Mouse (Mus musculus) adrenal gland (tissue): ENCODE results near the gene Cdh13.

Experiments
- intact Hi-C: fragments of 180-260 bp; cut with DNase I; formaldehyde crosslinking; loops from one replicate; pipeline ENCODE4 v1.15.1; 2025

The Cdh13 gene

DNA sequence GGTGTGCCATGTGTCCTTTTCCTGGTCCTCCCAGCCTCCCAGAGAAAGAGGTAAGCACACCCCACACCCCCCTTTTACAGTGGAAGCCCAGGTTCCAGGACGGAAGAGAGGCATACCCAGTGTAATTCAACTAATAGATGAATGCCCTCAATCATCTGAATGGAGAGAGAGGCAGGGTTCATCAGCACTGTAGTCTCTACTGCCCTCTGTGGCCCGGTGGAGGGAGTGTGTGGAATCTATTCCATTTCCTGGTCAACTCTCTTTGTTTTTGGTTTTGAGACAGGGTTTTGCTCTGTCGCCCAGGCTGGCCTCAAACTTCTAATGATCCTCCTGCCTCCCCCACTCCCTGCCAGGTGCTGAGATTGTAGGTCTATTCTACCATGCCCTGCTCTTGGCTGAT lies 159.8 kb downstream of the Cdh13 start:
- intact Hi-C loops = loop anchor here (5.0 kb wide), 1 partner anchor 511 kb away; no protein-coding TSS in a partner anchor

DNA sequence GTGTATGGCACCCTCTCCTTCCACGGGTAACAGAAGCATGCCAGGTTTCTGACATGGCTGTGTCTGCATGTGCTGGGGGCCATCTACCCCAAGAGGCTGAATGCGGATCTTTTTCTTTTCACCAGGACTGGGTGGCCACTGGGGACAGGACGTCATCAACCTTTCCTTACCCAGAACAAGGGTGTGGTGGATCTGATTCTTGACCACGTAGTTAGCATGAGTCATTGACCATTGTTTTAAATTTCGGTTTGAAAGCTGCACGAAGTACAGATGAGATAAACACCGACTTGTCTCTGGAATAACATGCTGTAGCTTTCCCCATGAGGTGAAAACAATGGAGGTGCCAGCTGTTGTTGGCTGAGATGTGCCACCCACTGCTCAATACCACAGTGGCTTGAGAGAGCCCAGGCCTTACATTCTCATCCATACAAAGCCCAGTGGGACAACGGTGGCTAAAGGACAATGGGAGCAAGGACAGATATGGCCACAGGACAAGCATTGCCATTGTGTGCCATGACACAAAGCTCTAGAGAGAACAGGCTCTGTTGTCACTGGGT lies 161.2 kb downstream of the Cdh13 start:
- intact Hi-C loops = loop anchor here (5.0 kb wide), 1 partner anchor 512 kb away; no protein-coding TSS in a partner anchor

DNA sequence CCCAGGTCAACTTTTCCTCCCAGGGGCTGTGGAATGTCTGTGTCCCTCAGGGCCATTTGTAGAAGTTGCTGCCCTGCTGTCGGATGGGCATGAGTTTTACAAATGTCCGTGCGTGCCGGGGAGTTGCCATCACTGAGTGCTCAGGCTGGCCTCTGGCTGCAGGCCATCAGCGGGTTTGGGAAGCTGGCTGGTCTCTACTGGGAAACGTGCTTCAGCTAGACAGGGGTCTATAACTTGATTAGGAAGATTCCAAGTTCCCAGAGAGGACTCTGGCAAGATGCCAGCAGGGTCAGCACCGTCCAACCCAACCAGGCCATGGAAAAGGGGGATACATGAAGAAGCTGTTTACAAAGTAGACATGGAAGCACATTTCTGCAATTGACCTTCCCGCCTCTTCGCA lies 163.0 kb downstream of the Cdh13 start:
- intact Hi-C loops = no loop called here

DNA sequence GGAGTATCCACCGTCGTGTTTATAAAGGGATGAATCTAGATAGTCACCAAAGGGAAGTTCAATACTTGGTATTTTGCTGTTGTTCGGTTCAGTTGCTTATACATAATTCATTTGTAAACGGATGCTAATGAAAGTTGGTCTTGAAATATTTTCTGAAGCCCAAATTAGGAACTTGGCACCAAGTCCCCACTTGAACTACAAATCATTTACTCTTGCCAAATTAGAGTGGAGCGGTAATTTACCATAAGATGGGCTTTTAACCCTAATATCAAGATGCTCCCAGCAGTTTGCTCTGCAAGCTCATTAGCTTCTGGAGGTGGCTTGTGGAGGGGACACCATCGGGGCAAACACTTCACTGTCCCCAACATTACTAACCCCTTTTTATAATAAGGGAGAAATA lies 164.5 kb downstream of the Cdh13 start:
- intact Hi-C loops = no loop called here

DNA sequence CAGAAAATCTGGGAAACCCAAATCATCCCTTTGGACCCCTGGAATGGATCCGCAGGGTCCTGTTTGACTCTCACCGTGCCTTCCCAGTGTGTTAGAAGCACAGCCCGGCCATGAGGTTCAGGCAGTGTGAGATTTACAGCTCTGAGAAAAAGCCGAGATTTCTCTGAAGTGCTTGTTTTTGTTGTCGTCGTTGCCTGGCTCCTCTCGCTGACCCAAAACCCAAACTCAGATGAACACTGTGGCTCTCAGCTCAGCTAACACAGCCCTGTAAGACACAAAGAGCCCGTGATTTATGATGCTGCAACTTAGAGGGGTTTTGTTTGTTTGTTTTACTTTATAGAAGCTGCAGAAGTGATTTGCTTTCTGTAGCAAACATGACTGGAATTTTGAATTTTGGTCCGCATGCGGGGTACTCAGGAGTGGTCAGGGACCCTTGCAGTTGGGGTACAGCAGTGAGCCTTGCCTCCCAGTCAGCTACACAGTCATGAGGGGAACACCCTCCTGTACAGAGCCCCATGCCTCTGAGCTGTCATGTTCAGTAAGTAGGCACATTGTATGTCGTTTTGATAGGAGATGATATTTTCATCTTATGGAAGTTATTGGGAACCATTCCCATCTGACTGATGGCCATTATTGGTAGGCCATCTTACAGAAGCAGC lies 169.0 kb downstream of the Cdh13 start:
- intact Hi-C loops = no loop called here

DNA sequence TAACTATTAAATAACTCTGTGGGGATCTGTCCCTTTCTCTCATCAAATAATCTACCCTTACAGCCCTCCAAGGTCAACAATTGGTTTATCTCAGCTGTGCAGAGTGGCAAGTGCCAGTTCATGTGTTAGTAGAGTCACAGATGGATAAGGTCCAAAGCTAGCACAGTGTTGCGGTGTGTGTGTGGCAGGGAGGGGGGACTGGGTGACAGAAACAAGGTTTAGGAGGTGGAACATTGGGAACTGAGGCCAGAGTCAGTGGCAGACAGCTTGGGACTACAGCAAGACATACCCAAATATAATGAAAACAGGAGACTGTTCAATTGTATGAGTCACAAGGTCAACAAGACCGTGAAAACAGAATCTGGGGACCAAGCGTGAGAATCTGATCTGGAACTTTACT lies 171.7 kb downstream of the Cdh13 start:
- intact Hi-C loops = no loop called here

DNA sequence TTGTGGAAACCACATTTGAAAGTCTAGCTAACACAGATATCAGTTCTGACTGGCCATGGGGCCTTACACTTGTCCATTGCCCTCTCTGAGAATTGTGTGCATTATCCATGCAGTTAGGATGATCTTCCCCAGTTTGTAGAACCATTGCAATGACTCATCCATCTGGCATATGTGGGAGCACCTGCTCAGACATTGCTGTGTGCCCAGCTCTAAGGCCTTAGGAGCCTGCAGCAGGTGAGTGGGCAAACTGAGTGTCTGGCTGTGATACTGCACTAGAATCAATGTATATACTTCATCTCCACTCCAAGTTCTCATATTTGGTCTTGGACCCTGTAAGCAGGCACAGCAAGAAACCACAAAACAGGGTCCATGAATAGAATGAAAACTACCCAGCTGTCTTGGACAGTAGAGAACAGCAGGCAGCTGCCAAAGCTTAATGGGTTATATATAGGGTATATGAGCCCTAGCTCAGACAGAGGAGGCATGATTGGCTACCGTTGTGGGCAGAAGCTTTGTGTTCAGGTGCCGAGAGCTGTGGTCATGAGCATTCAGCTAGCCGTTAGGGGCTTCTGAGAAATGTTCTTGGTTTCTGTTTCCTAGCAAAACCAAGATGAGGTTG lies 181.9 kb downstream of the Cdh13 start:
- intact Hi-C loops = no loop called here

DNA sequence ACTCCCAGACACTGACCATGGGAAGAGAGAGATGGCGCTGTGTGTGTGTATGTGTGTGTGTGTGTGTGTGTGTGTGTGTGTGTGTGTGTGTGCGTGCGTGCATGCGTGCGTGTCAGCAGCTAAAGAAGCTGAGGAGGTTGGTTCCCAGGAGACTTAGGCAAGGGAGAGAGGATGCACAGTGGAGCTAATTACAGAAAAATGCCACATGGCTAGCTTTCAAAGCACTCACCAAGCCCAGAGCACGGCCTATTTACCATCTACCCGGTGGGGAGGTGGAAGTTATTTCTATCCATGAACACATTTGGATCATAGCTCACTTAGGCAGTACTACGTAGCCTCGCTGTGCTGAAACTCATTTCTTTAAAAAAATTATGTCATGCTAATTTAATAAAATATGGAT lies 194.1 kb downstream of the Cdh13 start:
- intact Hi-C loops = no loop called here

DNA sequence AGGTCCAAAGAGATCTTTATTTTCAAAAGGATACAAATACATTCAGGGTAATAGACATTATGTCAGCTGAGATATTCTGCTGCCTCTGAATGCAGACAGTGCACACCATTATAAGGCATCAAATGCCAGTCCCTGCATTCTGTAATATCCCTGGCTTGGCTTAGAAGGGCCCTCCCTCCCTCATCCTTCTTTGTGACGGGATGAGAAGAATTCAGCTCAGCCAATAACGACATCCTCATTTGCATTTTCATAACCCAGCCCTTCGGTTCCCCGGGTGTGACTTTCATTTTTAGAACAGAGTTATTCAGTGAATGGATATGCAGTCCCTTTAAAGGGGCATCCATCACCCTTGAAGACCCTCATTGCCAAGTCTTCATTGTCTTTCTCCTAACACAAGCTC lies 205.2 kb downstream of the Cdh13 start:
- intact Hi-C loops = no loop called here

DNA sequence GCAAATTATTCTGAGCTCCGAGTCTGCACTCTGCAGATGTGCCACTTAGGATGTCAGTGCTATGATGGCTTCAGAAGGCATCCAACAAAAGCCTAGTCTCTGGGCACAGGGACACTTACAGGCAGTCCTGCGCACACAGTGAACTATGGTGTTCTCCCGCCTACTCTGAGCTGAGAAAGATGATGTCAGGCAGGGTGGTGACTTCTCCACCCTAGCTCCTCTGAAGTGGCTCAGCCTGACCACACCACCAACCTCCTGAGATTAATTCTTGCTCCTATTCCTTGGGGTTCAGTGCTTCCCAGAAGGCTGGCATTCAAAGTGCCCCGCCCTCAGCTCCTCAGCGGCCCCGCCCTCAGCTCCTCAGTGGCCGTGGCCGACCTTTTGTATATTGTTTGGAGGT lies 219.0 kb downstream of the Cdh13 start:
- intact Hi-C loops = no loop called here

DNA sequence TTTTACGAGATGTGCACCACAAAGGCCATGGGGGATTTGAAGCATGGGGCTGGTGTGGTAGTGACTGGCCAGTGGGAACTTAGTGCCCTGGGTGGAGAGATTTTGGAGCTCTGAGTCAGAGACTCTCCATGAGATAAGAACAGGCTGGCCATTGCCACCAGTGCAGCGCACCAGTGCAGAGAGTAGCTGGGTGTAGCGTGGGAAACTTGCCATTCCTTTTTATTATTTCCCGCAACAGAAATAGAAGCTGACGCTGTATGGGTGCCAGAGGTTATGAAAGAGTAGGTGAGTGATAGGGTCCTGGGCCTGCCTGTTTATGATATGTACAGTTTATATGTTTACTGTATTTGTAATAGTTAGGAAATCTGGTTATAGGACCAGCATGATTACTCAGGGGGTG lies 225.9 kb downstream of the Cdh13 start:
- intact Hi-C loops = no loop called here

DNA sequence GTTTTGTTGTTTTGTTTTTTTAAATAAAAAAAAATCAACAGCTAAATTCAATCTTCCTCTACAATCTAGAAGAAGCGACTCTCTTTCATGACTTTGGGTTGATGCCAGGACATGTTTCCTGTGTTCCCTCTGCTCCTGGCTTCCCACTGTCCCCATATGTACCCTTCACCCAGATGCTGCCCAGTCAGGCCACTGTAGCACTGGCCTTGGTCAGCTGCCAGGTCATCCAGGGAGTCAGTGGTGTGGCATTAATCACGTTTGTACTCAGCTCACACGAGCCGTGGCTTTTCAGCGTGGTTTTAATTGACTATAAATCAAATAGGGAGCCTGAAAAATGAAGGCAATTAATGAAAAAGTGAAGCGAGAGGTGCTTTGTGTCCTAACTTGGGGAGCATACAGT lies 229.7 kb downstream of the Cdh13 start:
- intact Hi-C loops = no loop called here

DNA sequence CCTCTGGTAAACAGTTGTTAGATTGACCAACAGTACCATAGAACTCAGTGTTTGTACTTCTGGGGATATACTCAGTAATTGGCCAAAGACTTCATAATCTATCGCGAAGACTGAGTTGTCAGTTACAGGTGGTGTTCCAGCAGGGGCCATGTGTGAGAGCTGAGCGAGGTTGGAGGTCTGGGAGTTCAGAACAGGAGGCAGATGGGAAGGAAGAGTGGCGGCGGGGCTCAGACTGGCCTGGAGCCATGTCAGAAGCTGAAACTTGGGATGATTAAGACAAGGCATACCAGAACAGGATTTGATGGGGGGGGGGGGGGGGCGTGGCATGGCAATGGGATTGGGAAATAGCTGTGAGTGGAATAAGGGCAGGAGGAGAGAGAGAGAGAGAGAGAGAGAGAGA lies 232.1 kb downstream of the Cdh13 start:
- intact Hi-C loops = no loop called here

DNA sequence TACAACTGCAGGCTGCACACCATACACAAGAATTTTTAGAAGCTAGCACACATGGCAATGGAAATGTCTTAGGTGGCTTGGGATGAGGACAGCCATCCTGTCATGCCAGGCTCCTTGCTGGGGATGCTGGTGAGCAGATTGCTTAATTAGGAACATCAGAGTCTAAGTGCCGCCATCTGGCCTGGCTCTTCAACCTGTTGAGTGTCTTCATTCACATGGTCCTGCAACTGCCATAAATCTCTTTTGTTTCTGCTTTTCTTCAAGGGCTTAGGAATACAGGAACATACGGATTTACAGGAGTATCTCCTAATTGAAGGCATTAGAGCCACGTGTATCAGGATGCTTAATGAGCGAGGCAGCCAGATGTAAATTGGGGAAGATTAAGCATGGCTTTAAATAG lies 233.5 kb downstream of the Cdh13 start:
- intact Hi-C loops = no loop called here

DNA sequence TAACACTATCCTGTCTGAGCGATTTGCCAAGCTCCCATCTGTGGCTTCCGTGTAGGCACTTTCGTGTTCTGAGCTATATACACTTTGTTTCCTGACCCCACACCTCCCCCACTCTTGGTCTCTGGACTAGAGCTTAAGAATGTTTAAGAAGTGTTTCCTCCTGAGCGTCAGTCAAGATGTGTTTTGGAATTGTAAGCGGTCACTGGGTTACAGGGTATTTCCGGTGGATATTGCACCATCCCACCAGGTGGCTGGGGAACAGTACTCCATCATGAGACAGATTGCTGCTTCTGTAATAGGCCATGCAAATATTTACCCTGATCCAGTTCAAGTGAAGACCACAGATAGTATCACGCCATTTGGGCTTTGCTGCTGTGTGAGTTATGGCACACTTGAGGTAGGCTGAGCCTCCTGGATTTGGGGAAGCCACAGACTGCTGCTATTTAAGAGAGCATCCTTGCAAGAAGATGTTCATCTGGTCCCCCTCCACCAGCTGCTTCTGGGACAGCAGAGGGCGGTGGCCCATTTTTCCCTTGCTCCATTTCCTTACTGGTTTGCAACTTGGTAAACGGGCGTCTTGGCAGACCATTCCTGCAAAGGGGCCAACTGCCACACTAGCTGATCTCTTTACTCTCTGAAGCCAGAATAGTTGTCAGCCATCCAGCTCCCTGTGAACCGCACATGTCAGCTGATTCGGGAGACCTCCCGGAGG lies 234.7 kb downstream of the Cdh13 start:
- intact Hi-C loops = no loop called here

DNA sequence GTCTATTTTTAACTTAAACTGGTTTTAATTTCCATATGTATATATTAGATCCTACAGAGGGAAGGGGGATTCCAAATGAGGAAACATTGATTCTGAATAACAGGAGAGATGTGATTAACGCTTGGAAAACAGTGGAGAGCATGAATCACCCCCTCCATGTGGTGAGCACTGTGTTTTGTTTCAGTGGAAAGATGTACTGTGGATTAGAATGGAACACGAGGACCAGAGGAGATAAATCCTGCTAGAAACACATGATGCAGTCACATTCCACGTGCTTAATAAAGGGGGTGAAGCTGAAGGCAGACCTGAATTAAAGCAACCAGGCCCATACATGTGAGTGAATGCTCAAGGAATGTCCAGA lies 235.2 kb downstream of the Cdh13 start:
- intact Hi-C loops = no loop called here

DNA sequence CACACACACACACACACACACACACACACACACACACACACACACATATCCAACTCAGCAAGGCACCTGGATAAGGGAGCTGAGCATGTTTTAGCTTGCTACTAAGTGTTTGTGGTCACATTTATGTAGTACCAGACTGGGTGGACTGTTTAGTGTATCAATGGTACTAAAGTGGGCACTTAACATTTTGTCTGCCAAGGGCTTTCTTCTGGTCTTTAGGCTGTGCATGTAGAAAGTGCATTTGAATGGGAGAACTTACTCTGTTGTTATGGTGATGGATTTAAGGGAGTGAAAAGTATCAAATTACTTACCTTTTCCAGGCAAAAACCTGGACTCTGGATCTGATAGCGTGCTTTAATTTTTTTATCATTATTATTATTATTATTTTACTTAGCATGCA lies 240.4 kb downstream of the Cdh13 start:
- intact Hi-C loops = no loop called here

DNA sequence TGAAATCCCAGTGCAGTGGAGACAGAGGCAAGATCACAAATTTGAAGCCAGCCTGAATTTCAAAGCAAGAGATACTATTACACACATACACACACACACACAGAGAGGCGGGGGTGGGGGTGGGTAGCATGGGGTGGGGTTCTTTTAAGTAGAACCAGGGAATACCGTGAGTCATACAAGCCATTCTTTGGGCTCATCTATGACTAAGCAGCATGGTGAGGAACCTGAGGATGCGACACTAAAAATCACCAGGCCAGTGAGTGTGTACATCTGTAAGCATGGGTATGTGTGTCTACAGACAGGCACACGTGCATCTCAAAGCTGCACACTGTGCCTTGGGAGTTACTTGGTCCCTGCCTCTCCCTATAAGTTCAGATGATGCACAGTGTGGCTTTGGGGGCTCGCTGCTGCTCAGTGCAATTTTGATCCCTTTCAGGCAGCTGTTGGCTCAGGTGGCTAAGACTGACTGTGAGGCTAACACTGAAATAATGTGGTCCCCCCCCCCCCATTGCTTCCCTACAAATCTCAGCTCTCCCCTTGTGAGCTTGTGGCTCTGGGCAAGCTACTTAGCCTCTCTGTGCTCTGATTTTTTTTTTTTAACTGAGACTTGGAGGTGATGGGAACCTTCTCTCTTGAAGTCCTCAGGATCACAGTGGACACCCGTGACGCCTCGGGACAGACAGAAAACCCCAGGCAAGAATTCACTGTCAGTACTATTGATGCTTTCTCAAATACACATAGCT lies 255.5 kb downstream of the Cdh13 start:
- intact Hi-C loops = no loop called here

DNA sequence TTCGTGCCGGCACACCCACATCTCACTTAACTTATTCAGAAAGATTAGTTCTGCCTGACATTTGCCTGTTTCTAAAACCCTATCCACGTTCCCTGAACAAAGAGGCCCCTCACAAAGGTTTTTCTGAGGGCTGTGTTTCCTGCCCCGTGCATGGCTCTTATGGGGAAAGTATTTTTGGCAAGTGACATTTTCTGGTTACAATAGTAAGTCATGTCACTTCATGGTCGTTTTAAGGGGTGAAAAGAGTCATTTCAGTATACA lies 256.0 kb downstream of the Cdh13 start:
- intact Hi-C loops = no loop called here

DNA sequence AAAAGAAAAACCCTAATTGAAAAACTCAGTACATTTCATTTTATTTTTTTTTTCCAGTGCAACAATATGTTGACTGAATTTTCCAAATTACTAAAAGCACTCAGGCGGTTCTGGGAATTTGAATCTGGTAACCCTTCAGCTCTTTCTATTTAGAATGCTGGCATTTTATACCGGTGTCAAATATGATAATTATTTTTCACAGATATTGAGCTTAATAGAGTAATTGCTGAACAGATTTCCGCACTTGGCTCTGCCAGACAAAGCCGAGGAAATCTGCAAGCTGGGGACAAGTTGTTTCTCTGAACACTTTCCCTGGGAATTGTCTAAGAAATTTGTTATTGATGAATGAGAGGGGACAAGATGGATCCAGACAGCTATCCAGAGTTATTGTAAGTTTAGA lies 256.4 kb downstream of the Cdh13 start:
- intact Hi-C loops = no loop called here

DNA sequence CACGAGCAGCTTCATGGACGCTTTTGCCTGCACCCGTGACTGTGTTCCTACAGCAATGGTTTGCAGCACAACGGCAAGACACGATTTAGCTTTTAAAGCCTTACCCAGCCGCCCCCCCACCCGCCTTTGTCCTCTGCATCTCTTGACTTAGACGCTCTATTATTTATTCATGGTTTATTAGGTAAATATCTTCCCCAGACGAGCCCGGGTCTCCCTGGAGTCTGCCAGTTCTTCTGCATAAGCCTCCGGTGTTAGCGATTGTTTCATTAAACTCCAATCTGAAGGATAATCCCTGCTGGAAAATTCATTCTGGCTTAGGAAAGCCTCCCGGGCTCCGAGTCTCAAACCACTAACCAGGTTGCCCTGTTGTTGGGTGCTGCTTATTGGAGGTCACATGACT lies 268.9 kb downstream of the Cdh13 start:
- intact Hi-C loops = no loop called here

DNA sequence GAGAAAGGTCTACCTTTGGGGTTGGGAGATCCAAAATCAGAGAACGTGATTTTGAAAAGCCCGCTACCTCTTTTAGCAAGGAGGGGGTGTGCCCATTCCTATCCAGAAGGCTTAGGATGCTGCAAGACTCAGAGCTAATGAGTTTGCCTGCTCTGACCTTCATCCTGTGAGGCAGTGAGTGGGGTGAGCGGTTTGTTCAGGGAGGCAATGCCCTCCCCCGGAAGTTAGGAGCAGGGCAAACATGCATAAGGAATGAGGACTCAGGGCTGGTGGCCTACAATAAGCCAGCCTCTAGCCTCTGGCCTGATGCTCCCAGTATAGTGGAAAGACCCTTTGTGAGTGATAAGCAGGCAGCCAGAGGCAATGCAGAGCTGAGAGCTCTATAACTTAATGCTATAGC lies 269.3 kb downstream of the Cdh13 start:
- intact Hi-C loops = no loop called here
